In genomic region chr14:8367727-8368520, GRCm38 (mm10) we compare ENCODE assay signal across 15 mouse cellular contexts. TPM values are rescaled to one million over a fixed set of nuclear protein-coding genes. Genes with fewer than 3 reads are reported as not detected.
DNase-seq lines count a peak whose midpoint lies in the region; ATAC-seq lines count a peak whose summit lies in the region.
"Had no signal": no experiment of that assay in that cellular context is flagged by ENCODE, and none has a peak within 500 bp of the region (broad histone marks: within the 10 kb centered on the region; RNA-seq: fewer than 3 reads in every experiment).

No protein-coding gene starts in this region.

- no peak overlapping the region for H3K9ac ChIP-seq in forebrain, embryonic 14.5 days (ENCODE audit: low read length)
- H3K9ac ChIP-seq in midbrain, embryonic 11.5 days (ENCODE audit: low read length), result no peak overlapping the region
- no peak overlapping the region for H3K9ac ChIP-seq in stomach, embryonic 15.5 days

- H3K27me3 ChIP-seq in forebrain, embryonic 14.5 days (replicated peaks; ENCODE audit: control insufficient read depth, insufficient read depth, low read length), result no peaks in the 10 kb centered on the region
- H3K27me3 ChIP-seq in midbrain, embryonic 11.5 days (ENCODE audit: control insufficient read depth, insufficient read depth, low read length), result no peaks in the 10 kb centered on the region
- no peaks in the 10 kb centered on the region for H3K27me3 ChIP-seq in stomach, embryonic 15.5 days (replicated peaks)
- H3K27me3 ChIP-seq: CH12.LX had no signal

- peak; percentile 55; the same call in 1 of the 2 replicates for ATAC-seq in forebrain, embryonic 14.5 days
- ATAC-seq in midbrain, embryonic 11.5 days (ENCODE audit: low FRiP score), result peak; percentile 38; the same call in 1 of the 2 replicates
- 0 out of 2 replicates have a peak, but pooled peaks have one; percentile 7 for ATAC-seq in stomach, embryonic 15.5 days (ENCODE audit: insufficient read depth, low FRiP score, low read depth)
- ATAC-seq in activated CD4-positive, CD25-positive, alpha-beta regulatory T cell, adult 4 months, result no peak

- no peak overlapping the region for H3K4me3 ChIP-seq in forebrain, embryonic 14.5 days (ENCODE audit: low read depth, low read length)
- H3K4me3 ChIP-seq in midbrain, embryonic 11.5 days (ENCODE audit: low read depth, low read length), result no peak overlapping the region
- no peak overlapping the region for H3K4me3 ChIP-seq in stomach, embryonic 15.5 days (replicated peaks)

- intact Hi-C loops in left cerebral cortex, postnatal 4 days (cut with DNase I), result no loop called here
- intact Hi-C loops in left cerebral cortex, postnatal 14 days (cut with DNase I), result loop anchor here (10.0 kb wide), 1 partner anchor 77 kb away; no protein-coding TSS in a partner anchor

- DNase-seq in left cerebral cortex, postnatal 4 days, result peak; percentile 34
- no peak for DNase-seq in left cerebral cortex, postnatal 14 days (ENCODE audit: low spot score in 2 of 2)
- peak; percentile 25 for DNase-seq in forebrain, embryonic 14.5 days (ENCODE audit: low spot score)
- peak; percentile 83 for DNase-seq in midbrain, embryonic 11.5 days (ENCODE audit: low spot score, missing footprints)
- no peak for DNase-seq in yolk sac, embryonic 10.5 days (ENCODE audit: low spot score)
- DNase-seq in kidney, adult 9 months, result no peak
- DNase-seq: cerebellum, postnatal 36 days; heart, adult 18-20 months; heart, postnatal 14 days; kidney, postnatal 14 days had no signal

- peaks cover 2% of the 10 kb centered on the region; the same call in 1 of the 2 replicates for H3K4me1 ChIP-seq in forebrain, embryonic 14.5 days (ENCODE audit: control insufficient read depth, insufficient read depth, low read length)
- H3K4me1 ChIP-seq in midbrain, embryonic 11.5 days (ENCODE audit: control insufficient read depth, insufficient read depth, low read length), result peaks cover 6% of the 10 kb centered on the region
- no peaks in the 10 kb centered on the region for H3K4me1 ChIP-seq in stomach, embryonic 15.5 days

- no peaks in the 10 kb centered on the region for H3K36me3 ChIP-seq in forebrain, embryonic 14.5 days (ENCODE audit: control insufficient read depth, insufficient read depth, low read length)
- H3K36me3 ChIP-seq in midbrain, embryonic 11.5 days (ENCODE audit: control insufficient read depth, insufficient read depth, low read length), result no peaks in the 10 kb centered on the region
- no peaks in the 10 kb centered on the region for H3K36me3 ChIP-seq in stomach, embryonic 15.5 days

- no peak overlapping the region for H3K27ac ChIP-seq in forebrain, embryonic 14.5 days (ENCODE audit: low read depth, low read length)
- H3K27ac ChIP-seq in midbrain, embryonic 11.5 days (ENCODE audit: low read depth, low read length), result no peak overlapping the region; the same call in 1 of the 2 replicates
- peak overlapping the region; percentile 83 for H3K27ac ChIP-seq in stomach, embryonic 15.5 days

- H3K4me2 ChIP-seq in forebrain, embryonic 14.5 days (ENCODE audit: low read length), result no peak overlapping the region
- no peak overlapping the region for H3K4me2 ChIP-seq in midbrain, embryonic 11.5 days
- H3K4me2 ChIP-seq in stomach, embryonic 15.5 days, result peak overlapping the region; percentile 4; the same call in 1 of the 2 replicates
- H3K4me2 ChIP-seq: liver, embryonic 11.5 days had no signal

- 39% methylated on average over 4 of the region's 4 CpGs for WGBS in forebrain, embryonic 14.5 days
- 41% methylated on average over 4 of the region's 4 CpGs for WGBS in midbrain, embryonic 11.5 days
- WGBS in stomach, embryonic 15.5 days, result 31% methylated on average over 4 of the region's 4 CpGs

- no peaks in the 10 kb centered on the region for H3K9me3 ChIP-seq in forebrain, embryonic 14.5 days (replicated peaks; ENCODE audit: control insufficient read depth, low read length)
- H3K9me3 ChIP-seq in midbrain, embryonic 11.5 days (ENCODE audit: control insufficient read depth, low read length), result no peaks in the 10 kb centered on the region
- H3K9me3 ChIP-seq in stomach, embryonic 15.5 days, result no peaks in the 10 kb centered on the region

RNA-seq across cellular contexts. Expression of gene Oit1, which starts 10.6 kb away (rescaled TPM):
- total RNA-seq in left cerebral cortex, postnatal 4 days (2021), result not detected
- not detected for total RNA-seq in left cerebral cortex, postnatal 14 days (2021)
- not detected in 2 replicates for polyA plus RNA-seq in forebrain, embryonic 14.5 days (2014; fragmentation: Nextera tagmentation; extraction: Ambion mirVana)
- polyA plus RNA-seq in midbrain, embryonic 11.5 days (2014; fragmentation: Nextera tagmentation; extraction: Ambion mirVana), result not detected in 2 replicates
- polyA plus RNA-seq in stomach, embryonic 15.5 days (2015; fragmentation: Nextera tagmentation; extraction: Ambion mirVana), result 14.5 and 17.8 TPM in 2 replicates
- not detected for polyA plus RNA-seq in activated CD4-positive, CD25-positive, alpha-beta regulatory T cell, adult 4 months (2017; shearing (Covaris generic))
- total RNA-seq: CH12.LX; heart, postnatal 14 days had no signal
- polyA plus RNA-seq: frontal cortex, adult 2 months; liver, embryonic 11.5 days had no signal

RNA-seq across cellular contexts. Expression of gene Fam107a, which starts 50.1 kb away (rescaled TPM):
- 1 to 10 TPM; 3.3 to 3.5 TPM for total RNA-seq in left cerebral cortex, postnatal 4 days (2021)
- 100 to 1,000 TPM; 139 to 201 TPM for total RNA-seq in left cerebral cortex, postnatal 14 days (2021)
- 0.14 and 0.15 TPM in 2 replicates for polyA plus RNA-seq in forebrain, embryonic 14.5 days (2014; fragmentation: Nextera tagmentation; extraction: Ambion mirVana)
- 0.20 and 0.33 TPM in 2 replicates for polyA plus RNA-seq in midbrain, embryonic 11.5 days (2014; fragmentation: Nextera tagmentation; extraction: Ambion mirVana)
- polyA plus RNA-seq in stomach, embryonic 15.5 days (2015; fragmentation: Nextera tagmentation; extraction: Ambion mirVana), result 0.22 and 0.23 TPM in 2 replicates
- polyA plus RNA-seq in activated CD4-positive, CD25-positive, alpha-beta regulatory T cell, adult 4 months (2017; shearing (Covaris generic)), result not detected
- total RNA-seq: CH12.LX had no signal

Comparison
In these comparisons a context has a peak if more than half of its experiments do, and no peak if none do; other contexts are left out.
1. DNase-seq: peak in left cerebral cortex, postnatal 4 days (single experiment), forebrain, embryonic 14.5 days (single experiment) and midbrain, embryonic 11.5 days (single experiment); none in left cerebral cortex, postnatal 14 days (0 of 2), yolk sac, embryonic 10.5 days (single experiment) and kidney, adult 9 months (single experiment).
2. RNA of gene Oit1, which starts 10.6 kb away (polyA plus RNA-seq): 14.5 to 17.8 TPM in stomach, embryonic 15.5 days; not detected in forebrain, embryonic 14.5 days, not detected in midbrain, embryonic 11.5 days and not detected in activated CD4-positive, CD25-positive, alpha-beta regulatory T cell, adult 4 months; every median in the first group is over 10 times any median in the second.